Mouse (Mus musculus): ENCODE results near the gene Olfr652. TPM values are rescaled to one million over a fixed set of nuclear protein-coding genes. Genes with fewer than 3 reads are reported as not detected.

Gene Olfr652
- total and polyA plus RNA-seq, 3 experiments = not detected

DNA sequence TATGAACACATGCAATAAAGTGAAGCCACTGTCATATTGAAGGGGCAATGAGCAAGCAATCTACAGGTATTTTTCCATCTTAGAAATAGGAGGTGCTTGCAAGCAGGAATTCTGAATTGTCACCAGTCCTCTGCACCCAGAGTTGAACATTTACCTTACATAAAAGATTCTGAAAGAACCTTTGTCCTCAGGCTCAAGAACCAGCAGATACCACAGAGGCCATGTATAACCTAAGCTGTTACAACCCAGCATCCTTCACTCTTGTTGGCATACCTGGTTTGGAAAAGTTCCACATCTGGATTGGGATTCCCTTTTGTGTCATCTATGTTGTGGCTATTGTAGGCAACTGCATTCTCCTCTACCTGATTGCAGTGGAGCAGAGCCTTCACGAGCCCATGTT is 8.0 kb upstream of the Olfr652 start:
- Histone ChIP-seq H3K79me2 (replicated peaks; ENCODE audit: control insufficient read depth, extremely low read depth, insufficient read depth, poor library complexity, severe bottlenecking) (no peaks in the 10 kb centered on the region), H3K36me3 (replicated peaks in 1 of 2; ENCODE audit: control insufficient read depth in 1 of 2, insufficient read depth in 1 of 2, low read length in 1 of 2) (no peaks in the 10 kb centered on the region), H3K9ac (ENCODE audit: insufficient read depth, low read depth) (no peak overlapping the region), H3K4me2 (ENCODE audit: insufficient read depth, low read depth, poor library complexity, severe bottlenecking) (no peak overlapping the region), H3K9me3 (replicated peaks; ENCODE audit: low read length) (no peaks in the 10 kb centered on the region), H3K27me3 (replicated peaks) (no peaks in the 10 kb centered on the region), H3K4me1 (ENCODE audit: control insufficient read depth in 1 of 2, insufficient read depth in 2 of 2) (no peaks in the 10 kb centered on the region), H3K27ac (ENCODE audit: insufficient read depth, low read depth) (no peak overlapping the region), H3K4me3 (replicated peaks in 1 of 3; ENCODE audit: low read depth in 2 of 3, low read length in 2 of 3, poor library complexity in 1 of 3) (no peak overlapping the region)
- DNase-seq (ENCODE audit: extremely low read depth) = no peak
- no peak for TF ChIP-seq EP300 (IDR thresholded peaks at IDR 0.05; ENCODE audit: low read length)
- TF ChIP-seq RAD21 (IDR thresholded peaks at IDR 0.05; ENCODE audit: low read depth, low read length) = no peak
- in situ Hi-C loops (cut with MboI; ENCODE audit: low pct_ligation_motif_present, low pct_unique_long_range_greater_than_20kb, low sequenced_read_pairs) (no loop called here), dilution Hi-C loops (cut with MboI; ENCODE audit: extremely low pct_ligation_motif_present, extremely low pct_unique_long_range_greater_than_20kb, low sequenced_read_pairs) (no loop called here)

- no peak within 1 kb of the TSS for H3K4me3 ChIP-seq (replicated peaks in 1 of 3; ENCODE audit: low read depth in 2 of 3, low read length in 2 of 3, poor library complexity in 1 of 3)
- peaks cover 0 to 8% of the 10 kb centered on the region in 2 experiments; a peak in 2 of 4 replicates for H3K4me1 ChIP-seq (ENCODE audit: control insufficient read depth in 1 of 2, insufficient read depth in 2 of 2)
- no peaks in the 10 kb centered on the region for H3K36me3 ChIP-seq (replicated peaks in 1 of 2; ENCODE audit: control insufficient read depth in 1 of 2, insufficient read depth in 1 of 2, low read length in 1 of 2)
- H3K4me2 ChIP-seq (ENCODE audit: insufficient read depth, low read depth, poor library complexity, severe bottlenecking) = peak within 1 kb of the TSS; percentile 21; the same call in 1 of the 2 replicates
- in situ Hi-C loops (cut with MboI; ENCODE audit: low pct_ligation_motif_present, low pct_unique_long_range_greater_than_20kb, low sequenced_read_pairs) = loop anchor here (25.0 kb wide), 1 partner anchor 215 kb away; the partner anchor contains the start of genes Trim12c and Trim30b
- TF ChIP-seq POLR2A (IDR thresholded peaks at IDR 0.05; ENCODE audit: low read depth, low read length) (no peak), ZNF384 (IDR thresholded peaks at IDR 0.05; ENCODE audit: low read depth, low read length) (no peak), ELF1 (IDR thresholded peaks at IDR 0.05; ENCODE audit: low read depth, low read length) (no peak), UBTF (IDR thresholded peaks at IDR 0.05; ENCODE audit: low read depth, low read length) (no peak), ZMIZ1 (IDR thresholded peaks at IDR 0.05; ENCODE audit: low read depth, low read length) (no peak), RAD21 (IDR thresholded peaks at IDR 0.05; ENCODE audit: low read depth, low read length) (no peak), JUND (conservative IDR thresholded peaks at IDR 0.05; ENCODE audit: low read depth, low read length) (no peak), CHD1 (IDR thresholded peaks at IDR 0.05; ENCODE audit: low read depth, low read length) (no peak), HCFC1 (IDR thresholded peaks at IDR 0.05; ENCODE audit: low read depth, low read length) (no peak), TCF12 (IDR thresholded peaks at IDR 0.05; ENCODE audit: low read depth, low read length) (no peak), NELFE (IDR thresholded peaks at IDR 0.05; ENCODE audit: low read depth, low read length) (no peak), MXI1 (IDR thresholded peaks at IDR 0.05; ENCODE audit: low read depth, low read length) (no peak), PAX5 (IDR thresholded peaks at IDR 0.05; ENCODE audit: low read length) (no peak), CTCF (conservative IDR thresholded peaks at IDR 0.05 in 1 of 2, IDR thresholded peaks at IDR 0.05 in 1 of 2; ENCODE audit: low read depth in 2 of 2, low read length in 2 of 2) (no peak), MAX (IDR thresholded peaks at IDR 0.05; ENCODE audit: low read length) (no peak), CHD2 (IDR thresholded peaks at IDR 0.05; ENCODE audit: low read length) (no peak), KAT2A (IDR thresholded peaks at IDR 0.05; ENCODE audit: insufficient replicate concordance, low read length) (no peak), MEF2A (IDR thresholded peaks at IDR 0.05; ENCODE audit: borderline replicate concordance, low read depth, low read length) (no peak), IRF4 (IDR thresholded peaks at IDR 0.05; ENCODE audit: low read depth, low read length) (no peak), E2F4 (IDR thresholded peaks at IDR 0.05; ENCODE audit: insufficient replicate concordance, low read depth, low read length) (no peak)
- dilution Hi-C loops (cut with MboI; ENCODE audit: extremely low pct_ligation_motif_present, extremely low pct_unique_long_range_greater_than_20kb, low sequenced_read_pairs) = no loop called here
- no peak within 1 kb of the TSS for H3K9ac ChIP-seq (ENCODE audit: insufficient read depth, low read depth)
- H3K79me2 ChIP-seq (replicated peaks; ENCODE audit: control insufficient read depth, extremely low read depth, insufficient read depth, poor library complexity, severe bottlenecking) = no peaks in the 10 kb centered on the region
- H3K27me3 ChIP-seq (replicated peaks) = no peaks in the 10 kb centered on the region
- H3K9me3 ChIP-seq (replicated peaks; ENCODE audit: low read length) = no peaks in the 10 kb centered on the region
- DNase-seq (ENCODE audit: extremely low read depth) = no peak
- no peak within 1 kb of the TSS for H3K27ac ChIP-seq (ENCODE audit: insufficient read depth, low read depth)
Observed at GRCm38 (mm10) chr7:104577014-104577413, 16.3 kb downstream of the Olfr652 start, which contains the start of gene Olfr653. Olfr653 (plus strand) TSS chr7:104577314.

All from CH12.LX (cell line).